Mouse (Mus musculus) neural tube, embryonic 11.5 days (tissue): ENCODE results near the gene Slc9a3. TPM values are rescaled to one million over a fixed set of nuclear protein-coding genes. Genes with fewer than 3 reads are reported as not detected.

Experiments used
- ATAC-seq: fragments of 200-750 bp; cut with Nextera tagmentation; 2 replicates; pipeline ENCODE4 v1.8.0; 2017; ENCODE audit warnings: moderate number of reproducible peaks, mild to moderate bottlenecking, moderate TSS enrichment, moderate library complexity; ENCODE audit not compliant: insufficient read depth, low FRiP score, low TSS enrichment
- DNase-seq: peaks from one replicate; pipeline ENCODE4 v3.0.0-alpha.2; 2015; ENCODE audit warnings: low spot score
- H3K27ac ChIP-seq: fragments of 300-500 bp; sonication (generic); 2 replicates; pipeline ENCODE4 v1.5.1; 2014; ENCODE audit warnings: low read depth, mild to moderate bottlenecking, low read length
- H3K27me3 ChIP-seq: fragments of 300-500 bp; sonication (generic); 2 replicates; pipeline ENCODE4 v1.6.1; 2014; ENCODE audit warnings: mild to moderate bottlenecking, low read length, mixed read lengths; ENCODE audit not compliant: control insufficient read depth, insufficient read depth
- H3K36me3 ChIP-seq: fragments of 300-500 bp; sonication (generic); 2 replicates; pipeline ENCODE4 v1.6.1; 2014; ENCODE audit warnings: mild to moderate bottlenecking, low read length, moderate library complexity, mixed read lengths; ENCODE audit not compliant: control insufficient read depth, insufficient read depth
- H3K4me1 ChIP-seq: fragments of 300-500 bp; sonication (generic); 2 replicates; pipeline ENCODE4 v1.6.1; 2014; ENCODE audit warnings: low read length, mixed read lengths; ENCODE audit not compliant: control insufficient read depth, insufficient read depth
- H3K4me2 ChIP-seq: fragments of 300-500 bp; sonication (generic); 2 replicates; pipeline ENCODE4 v1.6.1; 2014; ENCODE audit warnings: low read depth, mild to moderate bottlenecking, moderate library complexity
- H3K4me3 ChIP-seq: fragments of 300-500 bp; sonication (generic); 2 replicates; pipeline ENCODE4 v1.5.1; 2014; ENCODE audit warnings: low read depth, low read length
- H3K9ac ChIP-seq: fragments of 300-500 bp; sonication (generic); 2 replicates; pipeline ENCODE4 v1.6.1; 2014; ENCODE audit warnings: mild to moderate bottlenecking, low read length
- H3K9me3 ChIP-seq: fragments of 300-500 bp; sonication (generic); 2 replicates; pipeline ENCODE4 v1.6.1; 2016; ENCODE audit warnings: low read length; ENCODE audit not compliant: control insufficient read depth
- WGBS: fragments of 180-500 bp; shearing (Covaris S2); extraction: QIAGEN DNeasy Blood & Tissue Kit; methylation state at CpG from one replicate; pipeline ENCODE4 v1.1.7; 2014; 5-methylcytosine and 5-hydroxymethylcytosine counted together
- polyA plus RNA-seq: library from polyadenylated mRNA; unstranded; fragments of >200 nt; fragmentation: Nextera tagmentation; extraction: Ambion mirVana; gene quantifications from 2 replicates; pipeline ENCODE4 v1.2.1, GENCODE M21; 2014

Slc9a3 gene
- polyA plus RNA-seq, 1 experiment from 2014 or later, result not detected

GRCm38 (mm10) chr13:74218441-74218840, 97.2 kb downstream of the Slc9a3 start:
- Histone ChIP-seq H3K4me2 (no peak overlapping the region), H3K36me3 (no peaks in the 10 kb centered on the region), H3K9ac (no peak overlapping the region), H3K4me3 (no peak overlapping the region), H3K27me3 (no peaks in the 10 kb centered on the region), H3K27ac (no peak overlapping the region), H3K4me1 (no peaks in the 10 kb centered on the region), H3K9me3 (no peaks in the 10 kb centered on the region; the same call in 1 of the 2 replicates)
- WGBS, result 76% methylated on average over 3 of the region's 3 CpGs
- DNase-seq (no peak), ATAC-seq (no peak)

Other genes starting within 250 kb of the Slc9a3 start
- 47.5 and 48.1 TPM in 2 replicates for gene Trip13, start 183.7 kb upstream of the Slc9a3 start, polyA plus RNA-seq
- gene Brd9, start 183.6 kb upstream of the Slc9a3 start, polyA plus RNA-seq, result 77.6 and 80.3 TPM in 2 replicates
- not detected in 2 replicates for gene Zdhhc11, start 157.6 kb upstream of the Slc9a3 start, polyA plus RNA-seq
- gene Tppp, start 112.0 kb upstream of the Slc9a3 start, polyA plus RNA-seq, result 3.6 and 5.3 TPM in 2 replicates
- 19.7 and 21.5 TPM in 2 replicates for gene Cep72, start 59.2 kb upstream of the Slc9a3 start, polyA plus RNA-seq
- gene Exoc3, start 87.3 kb downstream of the Slc9a3 start, polyA plus RNA-seq, result 88.4 and 98.9 TPM in 2 replicates
- gene Ahrr, start 170.9 kb downstream of the Slc9a3 start, polyA plus RNA-seq, result 0.55 and 2.0 TPM in 2 replicates
- 124 and 128 TPM in 2 replicates for gene Pdcd6, start 196.1 kb downstream of the Slc9a3 start, polyA plus RNA-seq
- gene Sdha, start 228.8 kb downstream of the Slc9a3 start, polyA plus RNA-seq, result 228 and 255 TPM in 2 replicates
- gene Ccdc127, start 228.9 kb downstream of the Slc9a3 start, polyA plus RNA-seq, result 56.1 and 57.6 TPM in 2 replicates
- not detected in 2 replicates for gene Lrrc14b, start 242.5 kb downstream of the Slc9a3 start, polyA plus RNA-seq